Mouse (Mus musculus): Measurements from ENCODE around the gene Gtse1. TPM values are rescaled to one million over a fixed set of nuclear protein-coding genes. Genes with fewer than 3 reads are reported as not detected.
A peak's percentile ranks its signal among the peaks of the same experiment; 100 is the strongest.

Gene Gtse1
- total RNA-seq (2017), result 0.35 and 0.86 TPM in 2 replicates

GRCm38 (mm10) chr15:85859490-85860031 is at the start of gene Gtse1:
Gtse1 (plus strand) TSS chr15:85859745.
- ATAC-seq (ENCODE audit: extremely low read depth, insufficient number of reproducible peaks, low FRiP score, poor library complexity, severe bottlenecking), result peak; percentile 97

GRCm38 (mm10) chr15:85810462-85810805 is 49.1 kb upstream of the Gtse1 start:
- ATAC-seq (ENCODE audit: extremely low read depth, insufficient number of reproducible peaks, low FRiP score, poor library complexity, severe bottlenecking), result no peak

- peak; percentile 20; the same call in 1 of the 2 replicates for ATAC-seq (ENCODE audit: extremely low read depth, insufficient number of reproducible peaks, low FRiP score, poor library complexity, severe bottlenecking)
Measured at GRCm38 (mm10) chr15:85810806-85811521, 48.6 kb upstream of the Gtse1 start.

- ATAC-seq (ENCODE audit: extremely low read depth, insufficient number of reproducible peaks, low FRiP score, poor library complexity, severe bottlenecking), result peak; percentile 83
Measured at GRCm38 (mm10) chr15:85811535-85812277, 47.8 kb upstream of the Gtse1 start, which contains the start of gene Cdpf1. Cdpf1 (minus strand) TSS chr15:85811697.

GRCm38 (mm10) chr15:85813428-85813827 is 46.1 kb upstream of the Gtse1 start:
- ATAC-seq (ENCODE audit: extremely low read depth, insufficient number of reproducible peaks, low FRiP score, poor library complexity, severe bottlenecking), result no peak

- ATAC-seq (ENCODE audit: extremely low read depth, insufficient number of reproducible peaks, low FRiP score, poor library complexity, severe bottlenecking), result no peak
Measured at GRCm38 (mm10) chr15:85821203-85822010, 38.1 kb upstream of the Gtse1 start, which contains the start of gene Pkdrej. Pkdrej (minus strand) TSS chr15:85821734.

- no peak for ATAC-seq (ENCODE audit: extremely low read depth, insufficient number of reproducible peaks, low FRiP score, poor library complexity, severe bottlenecking)
Measured at GRCm38 (mm10) chr15:85822011-85822359, 37.6 kb upstream of the Gtse1 start.

- no peak for ATAC-seq (ENCODE audit: extremely low read depth, insufficient number of reproducible peaks, low FRiP score, poor library complexity, severe bottlenecking)
Measured at GRCm38 (mm10) chr15:85826676-85827075, 32.9 kb upstream of the Gtse1 start.

- ATAC-seq (ENCODE audit: extremely low read depth, insufficient number of reproducible peaks, low FRiP score, poor library complexity, severe bottlenecking), result no peak
Measured at GRCm38 (mm10) chr15:85828071-85828470, 31.5 kb upstream of the Gtse1 start.

GRCm38 (mm10) chr15:85829470-85829869 is 30.1 kb upstream of the Gtse1 start:
- no peak for ATAC-seq (ENCODE audit: extremely low read depth, insufficient number of reproducible peaks, low FRiP score, poor library complexity, severe bottlenecking)

GRCm38 (mm10) chr15:85831954-85832590 is 27.5 kb upstream of the Gtse1 start, which contains the start of gene Ttc38:
Ttc38 (plus strand) TSS chr15:85832306.
- peak; percentile 85 for ATAC-seq (ENCODE audit: extremely low read depth, insufficient number of reproducible peaks, low FRiP score, poor library complexity, severe bottlenecking)

- ATAC-seq (ENCODE audit: extremely low read depth, insufficient number of reproducible peaks, low FRiP score, poor library complexity, severe bottlenecking), result no peak
Measured at GRCm38 (mm10) chr15:85832599-85832998, 26.9 kb upstream of the Gtse1 start.

- no peak for ATAC-seq (ENCODE audit: extremely low read depth, insufficient number of reproducible peaks, low FRiP score, poor library complexity, severe bottlenecking)
Measured at GRCm38 (mm10) chr15:85835335-85835734, 24.2 kb upstream of the Gtse1 start.

GRCm38 (mm10) chr15:85836887-85837286 is 22.7 kb upstream of the Gtse1 start:
- ATAC-seq (ENCODE audit: extremely low read depth, insufficient number of reproducible peaks, low FRiP score, poor library complexity, severe bottlenecking), result no peak

- ATAC-seq (ENCODE audit: extremely low read depth, insufficient number of reproducible peaks, low FRiP score, poor library complexity, severe bottlenecking), result peak; percentile 23; the same call in 1 of the 2 replicates
Measured at GRCm38 (mm10) chr15:85840983-85841382, 18.6 kb upstream of the Gtse1 start.

GRCm38 (mm10) chr15:85841796-85842360 is 17.7 kb upstream of the Gtse1 start:
- no peak for ATAC-seq (ENCODE audit: extremely low read depth, insufficient number of reproducible peaks, low FRiP score, poor library complexity, severe bottlenecking)

GRCm38 (mm10) chr15:85845071-85845470 is 14.5 kb upstream of the Gtse1 start:
- ATAC-seq (ENCODE audit: extremely low read depth, insufficient number of reproducible peaks, low FRiP score, poor library complexity, severe bottlenecking), result no peak

- ATAC-seq (ENCODE audit: extremely low read depth, insufficient number of reproducible peaks, low FRiP score, poor library complexity, severe bottlenecking), result no peak
Measured at GRCm38 (mm10) chr15:85851656-85852392, 7.7 kb upstream of the Gtse1 start.

All from neutrophil, adult 5-6 weeks (primary cell).